Mouse (Mus musculus): ENCODE measurements around the gene Ifitm2. TPM values are rescaled to one million over a fixed set of nuclear protein-coding genes. Genes with fewer than 3 reads are reported as not detected.
A peak's percentile ranks its signal among the peaks of the same experiment; 100 is the strongest.
"Not testable (repeated sequence)": the region's sequence is repeated elsewhere in the genome, so short reads cannot be mapped to it uniquely, and the experiment has no call there.

Gene Ifitm2
- polyA plus RNA-seq, 1 experiment from 2014 or later = 459 TPM

- Histone ChIP-seq H3K9ac (no peak overlapping the region), H3K36me3 (no peaks in the 10 kb centered on the region), H3K4me1 (replicated peaks) (no peaks in the 10 kb centered on the region), H3K4me3 (no peak overlapping the region), H3K27me3 (no peaks in the 10 kb centered on the region; the same call in 1 of the 2 replicates), H3K27ac (no peak overlapping the region), H3K9me3 (replicated peaks) (no peaks in the 10 kb centered on the region), H3K4me2 (no peak overlapping the region)
- ATAC-seq (replicated peaks; ENCODE audit: insufficient number of reproducible peaks, insufficient read depth, low FRiP score, low read depth) = no peak
- WGBS = 71% methylated on average over 17 of the region's 17 CpGs
These were observed 31.7 kb upstream of the Ifitm2 start for GRCm38 (mm10) chr7:140987182-140988138.

GRCm38 (mm10) chr7:140982971-140983370 lies 27.2 kb upstream of the Ifitm2 start:
- Histone ChIP-seq H3K4me3 (no peak overlapping the region), H3K9me3 (replicated peaks) (no peaks in the 10 kb centered on the region), H3K4me1 (replicated peaks) (no peaks in the 10 kb centered on the region), H3K36me3 (no peaks in the 10 kb centered on the region), H3K27ac (no peak overlapping the region), H3K4me2 (no peak overlapping the region), H3K27me3 (no peaks in the 10 kb centered on the region; the same call in 1 of the 2 replicates), H3K9ac (no peak overlapping the region)
- 59% methylated on average over 7 of the region's 7 CpGs for WGBS
- no peak for ATAC-seq (replicated peaks; ENCODE audit: insufficient number of reproducible peaks, insufficient read depth, low FRiP score, low read depth)

GRCm38 (mm10) chr7:140981704-140982103 lies 25.9 kb upstream of the Ifitm2 start:
- H3K4me1 ChIP-seq (replicated peaks) = no peaks in the 10 kb centered on the region
- H3K4me2 ChIP-seq = no peak overlapping the region
- H3K9ac ChIP-seq = no peak overlapping the region
- no peaks in the 10 kb centered on the region for H3K36me3 ChIP-seq
- H3K27ac ChIP-seq = no peak overlapping the region
- H3K9me3 ChIP-seq (replicated peaks) = no peaks in the 10 kb centered on the region
- 82% methylated on average over 8 of the region's 8 CpGs for WGBS
- no peak overlapping the region for H3K4me3 ChIP-seq
- H3K27me3 ChIP-seq = no peaks in the 10 kb centered on the region; the same call in 1 of the 2 replicates
- ATAC-seq (replicated peaks; ENCODE audit: insufficient number of reproducible peaks, insufficient read depth, low FRiP score, low read depth) = no peak

GRCm38 (mm10) chr7:140976720-140977119 lies 20.9 kb upstream of the Ifitm2 start:
- H3K9me3 ChIP-seq (replicated peaks); H3K4me1 ChIP-seq (replicated peaks); ATAC-seq (replicated peaks; ENCODE audit: insufficient number of reproducible peaks, insufficient read depth, low FRiP score, low read depth); H3K27me3 ChIP-seq; H3K36me3 ChIP-seq; H3K4me3 ChIP-seq; H3K4me2 ChIP-seq; H3K9ac ChIP-seq; H3K27ac ChIP-seq: not testable (repeated sequence)
- 85% methylated on average over 9 of the region's 9 CpGs for WGBS

- Histone ChIP-seq H3K9me3 (replicated peaks) (no peaks in the 10 kb centered on the region), H3K4me2 (no peak overlapping the region), H3K27ac (no peak overlapping the region), H3K27me3 (peaks cover 8% of the 10 kb centered on the region), H3K4me1 (replicated peaks) (peaks cover 7% of the 10 kb centered on the region; the same call in 1 of the 2 replicates), H3K9ac (no peak overlapping the region), H3K36me3 (no peaks in the 10 kb centered on the region), H3K4me3 (no peak overlapping the region)
- WGBS = 36% methylated on average over 3 of the region's 3 CpGs
- no peak for ATAC-seq (replicated peaks; ENCODE audit: insufficient number of reproducible peaks, insufficient read depth, low FRiP score, low read depth)
These were observed 19.7 kb upstream of the Ifitm2 start for GRCm38 (mm10) chr7:140975465-140975864.

GRCm38 (mm10) chr7:140974940-140975339 lies 19.2 kb upstream of the Ifitm2 start:
- no peaks in the 10 kb centered on the region for H3K9me3 ChIP-seq (replicated peaks)
- no peak overlapping the region for H3K4me3 ChIP-seq
- ATAC-seq (replicated peaks; ENCODE audit: insufficient number of reproducible peaks, insufficient read depth, low FRiP score, low read depth) = no peak
- H3K4me2 ChIP-seq = no peak overlapping the region
- peaks cover 8% of the 10 kb centered on the region for H3K27me3 ChIP-seq
- peaks cover 7% of the 10 kb centered on the region; the same call in 1 of the 2 replicates for H3K4me1 ChIP-seq (replicated peaks)
- no peaks in the 10 kb centered on the region for H3K36me3 ChIP-seq
- 9% methylated on average over 9 of the region's 9 CpGs for WGBS
- H3K27ac ChIP-seq = no peak overlapping the region
- no peak overlapping the region for H3K9ac ChIP-seq

- WGBS = 45% methylated on average over 14 of the region's 14 CpGs
- peaks cover 12% of the 10 kb centered on the region for H3K27me3 ChIP-seq
These were observed 17.8 kb upstream of the Ifitm2 start for GRCm38 (mm10) chr7:140973396-140974165.

GRCm38 (mm10) chr7:140971479-140972171 lies 15.8 kb upstream of the Ifitm2 start:
- peaks cover 20% of the 10 kb centered on the region for H3K27me3 ChIP-seq
- no peak overlapping the region for H3K4me2 ChIP-seq
- WGBS = 53% methylated on average over 8 of the region's 8 CpGs
- peaks cover 7% of the 10 kb centered on the region; the same call in 1 of the 2 replicates for H3K4me1 ChIP-seq (replicated peaks)
- no peaks in the 10 kb centered on the region for H3K9me3 ChIP-seq (replicated peaks)
- no peak overlapping the region for H3K4me3 ChIP-seq
- H3K36me3 ChIP-seq = no peaks in the 10 kb centered on the region
- no peak overlapping the region for H3K9ac ChIP-seq
- H3K27ac ChIP-seq = peak overlapping the region; percentile 73
- ATAC-seq (replicated peaks; ENCODE audit: insufficient number of reproducible peaks, insufficient read depth, low FRiP score, low read depth) = 0 out of 2 replicates have a peak, but pooled peaks have one; percentile 44

More at GRCm38 (mm10) chr7:140973396-140974165, 17.8 kb upstream of the Ifitm2 start:
- no peaks in the 10 kb centered on the region for H3K36me3 ChIP-seq
- H3K9me3 ChIP-seq (replicated peaks) = no peaks in the 10 kb centered on the region
- no peak overlapping the region for H3K4me2 ChIP-seq
- no peak for ATAC-seq (replicated peaks; ENCODE audit: insufficient number of reproducible peaks, insufficient read depth, low FRiP score, low read depth)
- H3K27ac ChIP-seq = no peak overlapping the region
- no peak overlapping the region for H3K4me3 ChIP-seq
- no peak overlapping the region for H3K9ac ChIP-seq
- H3K4me1 ChIP-seq (replicated peaks) = peaks cover 7% of the 10 kb centered on the region; the same call in 1 of the 2 replicates

- Histone ChIP-seq H3K9me3 (replicated peaks) (no peaks in the 10 kb centered on the region), H3K4me3 (no peak overlapping the region), H3K4me1 (replicated peaks) (peaks cover 7% of the 10 kb centered on the region; the same call in 1 of the 2 replicates), H3K27me3 (peaks cover 20% of the 10 kb centered on the region), H3K4me2 (no peak overlapping the region), H3K9ac (no peak overlapping the region), H3K27ac (peak overlapping the region; percentile 73), H3K36me3 (no peaks in the 10 kb centered on the region)
- ATAC-seq (replicated peaks; ENCODE audit: insufficient number of reproducible peaks, insufficient read depth, low FRiP score, low read depth) = no peak
- WGBS = 16% methylated on average over 7 of the region's 7 CpGs
These were observed 15.1 kb upstream of the Ifitm2 start for GRCm38 (mm10) chr7:140970931-140971330.

GRCm38 (mm10) chr7:140968710-140969109 lies 12.9 kb upstream of the Ifitm2 start:
- not testable (repeated sequence) for H3K4me3 ChIP-seq
- WGBS = 17% methylated on average over 3 of the region's 3 CpGs

More at GRCm38 (mm10) chr7:140968710-140969109, 12.9 kb upstream of the Ifitm2 start:
- not testable (repeated sequence) for H3K36me3 ChIP-seq; H3K9ac ChIP-seq; H3K4me2 ChIP-seq; H3K27ac ChIP-seq; H3K4me1 ChIP-seq (replicated peaks); ATAC-seq (replicated peaks; ENCODE audit: insufficient number of reproducible peaks, insufficient read depth, low FRiP score, low read depth); H3K9me3 ChIP-seq (replicated peaks)
- H3K27me3 ChIP-seq = peaks cover 15% of the 10 kb centered on the region
